20 mouse cellular contexts compared by ENCODE assay signal in genomic region chr2:35961593-35962127, GRCm38 (mm10). TPM values are rescaled to one million over a fixed set of nuclear protein-coding genes. Genes with fewer than 3 reads are reported as not detected.
DNase-seq lines count a peak whose midpoint lies in the region; ATAC-seq lines count a peak whose summit lies in the region.
"Had no signal": no experiment of that assay in that cellular context is flagged by ENCODE, and none has a peak within 500 bp of the region (broad histone marks: within the 10 kb centered on the region; RNA-seq: fewer than 3 reads in every experiment).

No protein-coding gene starts in this region.

- H3K4me3 ChIP-seq in forebrain, embryonic 14.5 days (ENCODE audit: low read depth, low read length), result no peak overlapping the region
- H3K4me3 ChIP-seq: embryonic facial prominence, embryonic 12.5 days; heart, adult 2 months; heart, embryonic 15.5 days; hindbrain, embryonic 13.5 days had no signal

- DNase-seq in cerebellum, adult 9-10 months, result peak; percentile 51
- no peak for DNase-seq in cerebellum, postnatal 4 days (ENCODE audit: low spot score in 2 of 2)
- DNase-seq in MN1 (ENCODE audit: low spot score), result peak; percentile 12
- peak; percentile 84 for DNase-seq in brain, adult 2 months (ENCODE audit: low read depth, low spot score)
- DNase-seq in cerebellum, postnatal 36 days, result peak; percentile 34 to 43
- no peak for DNase-seq in thymus, postnatal 4 days
- no peak for DNase-seq in forebrain, embryonic 14.5 days (ENCODE audit: low spot score)
- DNase-seq: adrenal gland, adult 8-10 months; adrenal gland, postnatal 36 days; embryo, embryonic 11 days; gastrocnemius, postnatal 10 days; heart, adult 2 months; heart, postnatal 14 days; kidney, adult 11 months had no signal

- no peak overlapping the region for H3K9ac ChIP-seq in forebrain, embryonic 14.5 days (ENCODE audit: low read length)
- H3K9ac ChIP-seq: embryonic facial prominence, embryonic 12.5 days; heart, embryonic 15.5 days; hindbrain, embryonic 13.5 days had no signal

- WGBS in forebrain, embryonic 14.5 days, result 77% methylated on average over 3 of the region's 3 CpGs

- H3K27ac ChIP-seq in forebrain, embryonic 14.5 days (ENCODE audit: low read depth, low read length), result no peak overlapping the region
- H3K27ac ChIP-seq: embryonic facial prominence, embryonic 12.5 days; heart, adult 2 months; heart, embryonic 15.5 days; hindbrain, embryonic 13.5 days; hindbrain, postnatal 0 days had no signal

- no peaks in the 10 kb centered on the region for H3K9me3 ChIP-seq in forebrain, embryonic 14.5 days (replicated peaks; ENCODE audit: control insufficient read depth, low read length)
- H3K9me3 ChIP-seq: embryonic facial prominence, embryonic 12.5 days; heart, embryonic 15.5 days; hindbrain, embryonic 13.5 days had no signal

- H3K4me1 ChIP-seq in forebrain, embryonic 14.5 days (ENCODE audit: control insufficient read depth, insufficient read depth, low read length), result no peaks in the 10 kb centered on the region
- H3K4me1 ChIP-seq: embryonic facial prominence, embryonic 12.5 days; heart, embryonic 15.5 days had no signal

- ATAC-seq in forebrain, embryonic 14.5 days, result no peak
- ATAC-seq: forebrain, embryonic 16.5 days; hindbrain, postnatal 0 days had no signal

- H3K36me3 ChIP-seq in forebrain, embryonic 14.5 days (ENCODE audit: control insufficient read depth, insufficient read depth, low read length), result no peaks in the 10 kb centered on the region
- H3K36me3 ChIP-seq: embryonic facial prominence, embryonic 12.5 days; heart, embryonic 15.5 days; hindbrain, embryonic 13.5 days had no signal

- H3K4me2 ChIP-seq in forebrain, embryonic 14.5 days (ENCODE audit: low read length), result no peak overlapping the region
- H3K4me2 ChIP-seq: embryonic facial prominence, embryonic 12.5 days; heart, embryonic 11.5 days; heart, embryonic 15.5 days; hindbrain, embryonic 13.5 days had no signal

- H3K27me3 ChIP-seq in forebrain, embryonic 14.5 days (replicated peaks; ENCODE audit: control insufficient read depth, insufficient read depth, low read length), result no peaks in the 10 kb centered on the region
- H3K27me3 ChIP-seq: embryonic facial prominence, embryonic 12.5 days; heart, embryonic 15.5 days; hindbrain, embryonic 13.5 days had no signal

RNA-seq across cellular contexts. Expression of gene Ttll11, which starts 18.1 kb away (rescaled TPM):
- 2.4 and 3.1 TPM in 2 replicates for polyA plus RNA-seq in forebrain, embryonic 14.5 days (2014; fragmentation: Nextera tagmentation; extraction: Ambion mirVana)

Comparison
In these comparisons a context has a peak if more than half of its experiments do, and no peak if none do; other contexts are left out.
1. DNase-seq: peak in cerebellum, adult 9-10 months (single experiment), MN1 (single experiment), brain, adult 2 months (single experiment) and cerebellum, postnatal 36 days (2 of 2); none in cerebellum, postnatal 4 days (0 of 2), thymus, postnatal 4 days (single experiment) and forebrain, embryonic 14.5 days (single experiment).